Mouse (Mus musculus): ENCODE measurements at regions not wholly inside any gene's neighbourhood (a gene's known extent, or its start where the extent isn't known, plus 50 kb on each side); places are given as distances from the start of the nearest gene placed in this dataset.

- H3K4me1 ChIP-seq, result peaks cover 30% of the 10 kb centered on the region
- no peaks in the 10 kb centered on the region for H3K36me3 ChIP-seq (ENCODE audit: poor library complexity, severe bottlenecking)
- no peaks in the 10 kb centered on the region for H3K27me3 ChIP-seq
- no peak overlapping the region for H3K9ac ChIP-seq
- no peak overlapping the region for H3K4me3 ChIP-seq
- H3K4me2 ChIP-seq, result no peak overlapping the region
- H3K9me3 ChIP-seq (replicated peaks), result no peaks in the 10 kb centered on the region
- 84% methylated on average over 2 of the region's 2 CpGs for WGBS
- H3K27ac ChIP-seq, result no peak overlapping the region
- no peak for ATAC-seq
Measured at GRCm38 (mm10) chr6:117256099-117256471, 87.8 kb downstream of the Cxcl12 start.

GRCm38 (mm10) chr6:117257591-117257990, 89.3 kb downstream of the Cxcl12 start:
- ATAC-seq, result no peak
- no peaks in the 10 kb centered on the region for H3K36me3 ChIP-seq (ENCODE audit: poor library complexity, severe bottlenecking)
- peaks cover 30% of the 10 kb centered on the region for H3K4me1 ChIP-seq
- H3K9me3 ChIP-seq (replicated peaks), result no peaks in the 10 kb centered on the region
- H3K9ac ChIP-seq, result no peak overlapping the region
- no peak overlapping the region for H3K27ac ChIP-seq
- H3K27me3 ChIP-seq, result no peaks in the 10 kb centered on the region
- H3K4me3 ChIP-seq, result no peak overlapping the region
- WGBS, result 85% methylated on average over 4 of the region's 4 CpGs
- no peak overlapping the region for H3K4me2 ChIP-seq

GRCm38 (mm10) chr6:117267906-117268305, 99.6 kb downstream of the Cxcl12 start:
- H3K4me3 ChIP-seq, result no peak overlapping the region
- H3K27me3 ChIP-seq, result no peaks in the 10 kb centered on the region
- H3K9me3 ChIP-seq (replicated peaks), result no peaks in the 10 kb centered on the region
- no peaks in the 10 kb centered on the region for H3K36me3 ChIP-seq (ENCODE audit: poor library complexity, severe bottlenecking)
- no peaks in the 10 kb centered on the region for H3K4me1 ChIP-seq
- H3K9ac ChIP-seq, result no peak overlapping the region
- ATAC-seq, result no peak
- no peak overlapping the region for H3K4me2 ChIP-seq
- WGBS, result 80% methylated on average over 1 of the region's 1 CpGs
- H3K27ac ChIP-seq, result no peak overlapping the region

GRCm38 (mm10) chr6:117268376-117268775, 100.0 kb downstream of the Cxcl12 start:
- Histone ChIP-seq H3K9ac (no peak overlapping the region), H3K36me3 (ENCODE audit: poor library complexity, severe bottlenecking) (no peaks in the 10 kb centered on the region), H3K4me3 (no peak overlapping the region), H3K27me3 (no peaks in the 10 kb centered on the region), H3K9me3 (replicated peaks) (no peaks in the 10 kb centered on the region), H3K4me2 (no peak overlapping the region), H3K27ac (no peak overlapping the region), H3K4me1 (no peaks in the 10 kb centered on the region)
- WGBS, result 84% methylated on average over 2 of the region's 2 CpGs
- no peak for ATAC-seq

- WGBS, result 93% methylated on average over 3 of the region's 3 CpGs
- Histone ChIP-seq H3K9ac (no peak overlapping the region), H3K27me3 (no peaks in the 10 kb centered on the region), H3K27ac (no peak overlapping the region), H3K36me3 (ENCODE audit: poor library complexity, severe bottlenecking) (no peaks in the 10 kb centered on the region), H3K4me2 (no peak overlapping the region), H3K4me1 (no peaks in the 10 kb centered on the region), H3K9me3 (replicated peaks) (no peaks in the 10 kb centered on the region), H3K4me3 (no peak overlapping the region)
- no peak for ATAC-seq
Measured at GRCm38 (mm10) chr6:117270261-117270660, 101.9 kb downstream of the Cxcl12 start.

GRCm38 (mm10) chr6:117271562-117272226, 103.4 kb downstream of the Cxcl12 start:
- H3K9ac ChIP-seq, result no peak overlapping the region
- H3K27ac ChIP-seq, result no peak overlapping the region
- H3K9me3 ChIP-seq (replicated peaks), result no peaks in the 10 kb centered on the region
- peak; percentile 48; the same call in 1 of the 2 replicates for ATAC-seq
- 76% methylated on average over 12 of the region's 12 CpGs for WGBS
- no peaks in the 10 kb centered on the region for H3K36me3 ChIP-seq (ENCODE audit: poor library complexity, severe bottlenecking)
- H3K4me2 ChIP-seq, result no peak overlapping the region
- no peaks in the 10 kb centered on the region for H3K27me3 ChIP-seq
- no peaks in the 10 kb centered on the region for H3K4me1 ChIP-seq
- H3K4me3 ChIP-seq, result no peak overlapping the region

GRCm38 (mm10) chr6:117272227-117272955, 104.1 kb downstream of the Cxcl12 start:
- no peaks in the 10 kb centered on the region for H3K27me3 ChIP-seq
- no peak for ATAC-seq
- no peak overlapping the region for H3K9ac ChIP-seq
- no peak overlapping the region for H3K4me3 ChIP-seq
- H3K36me3 ChIP-seq (ENCODE audit: poor library complexity, severe bottlenecking), result no peaks in the 10 kb centered on the region
- 81% methylated on average over 9 of the region's 9 CpGs for WGBS
- H3K27ac ChIP-seq, result no peak overlapping the region
- no peaks in the 10 kb centered on the region for H3K9me3 ChIP-seq (replicated peaks)
- H3K4me1 ChIP-seq, result no peaks in the 10 kb centered on the region
- no peak overlapping the region for H3K4me2 ChIP-seq

GRCm38 (mm10) chr6:117275915-117276314, 107.6 kb downstream of the Cxcl12 start:
- 89% methylated on average over 5 of the region's 5 CpGs for WGBS

GRCm38 (mm10) chr6:117276850-117277249, 108.5 kb downstream of the Cxcl12 start:
- no peak for ATAC-seq
- H3K4me2 ChIP-seq, result no peak overlapping the region
- no peaks in the 10 kb centered on the region for H3K36me3 ChIP-seq (ENCODE audit: poor library complexity, severe bottlenecking)
- H3K27ac ChIP-seq, result no peak overlapping the region
- no peaks in the 10 kb centered on the region for H3K27me3 ChIP-seq
- 76% methylated on average over 3 of the region's 3 CpGs for WGBS
- H3K9me3 ChIP-seq (replicated peaks), result no peaks in the 10 kb centered on the region
- peaks cover 11% of the 10 kb centered on the region for H3K4me1 ChIP-seq
- no peak overlapping the region for H3K4me3 ChIP-seq
- H3K9ac ChIP-seq, result no peak overlapping the region

More at GRCm38 (mm10) chr6:117275915-117276314, 107.6 kb downstream of the Cxcl12 start:
- H3K4me1 ChIP-seq, result peaks cover 11% of the 10 kb centered on the region
- H3K4me2 ChIP-seq, result no peak overlapping the region
- H3K27me3 ChIP-seq, result no peaks in the 10 kb centered on the region
- H3K9me3 ChIP-seq (replicated peaks), result no peaks in the 10 kb centered on the region
- no peak for ATAC-seq
- H3K9ac ChIP-seq, result no peak overlapping the region
- H3K36me3 ChIP-seq (ENCODE audit: poor library complexity, severe bottlenecking), result no peaks in the 10 kb centered on the region
- H3K27ac ChIP-seq, result no peak overlapping the region
- no peak overlapping the region for H3K4me3 ChIP-seq

GRCm38 (mm10) chr6:117279297-117279696, 111.0 kb downstream of the Cxcl12 start:
- ATAC-seq, result no peak
- Histone ChIP-seq H3K4me2 (no peak overlapping the region), H3K4me1 (peaks cover 11% of the 10 kb centered on the region), H3K9me3 (replicated peaks) (no peaks in the 10 kb centered on the region), H3K27ac (no peak overlapping the region), H3K9ac (no peak overlapping the region), H3K36me3 (ENCODE audit: poor library complexity, severe bottlenecking) (no peaks in the 10 kb centered on the region), H3K27me3 (no peaks in the 10 kb centered on the region), H3K4me3 (no peak overlapping the region)

GRCm38 (mm10) chr6:117279786-117280411, 111.6 kb downstream of the Cxcl12 start:
- H3K9ac ChIP-seq, result no peak overlapping the region
- peaks cover 11% of the 10 kb centered on the region for H3K4me1 ChIP-seq
- H3K9me3 ChIP-seq (replicated peaks), result no peaks in the 10 kb centered on the region
- H3K4me3 ChIP-seq, result no peak overlapping the region
- H3K27ac ChIP-seq, result no peak overlapping the region
- H3K4me2 ChIP-seq, result no peak overlapping the region
- 50% methylated on average over 14 of the region's 14 CpGs for WGBS
- H3K27me3 ChIP-seq, result no peaks in the 10 kb centered on the region
- no peaks in the 10 kb centered on the region for H3K36me3 ChIP-seq (ENCODE audit: poor library complexity, severe bottlenecking)
- peak; percentile 69 for ATAC-seq

- ATAC-seq, result no peak
- 96% methylated on average over 3 of the region's 3 CpGs for WGBS
Measured at GRCm38 (mm10) chr6:117280911-117281310, 112.6 kb downstream of the Cxcl12 start.

More at GRCm38 (mm10) chr6:117280911-117281310, 112.6 kb downstream of the Cxcl12 start:
- Histone ChIP-seq H3K4me2 (no peak overlapping the region), H3K36me3 (ENCODE audit: poor library complexity, severe bottlenecking) (no peaks in the 10 kb centered on the region), H3K27me3 (no peaks in the 10 kb centered on the region), H3K9ac (no peak overlapping the region), H3K4me3 (no peak overlapping the region), H3K4me1 (peaks cover 11% of the 10 kb centered on the region), H3K27ac (no peak overlapping the region), H3K9me3 (replicated peaks) (no peaks in the 10 kb centered on the region)

All from forebrain, embryonic 13.5 days (tissue).